Mouse (Mus musculus): ENCODE measurements around the gene Ifitm2.

DNA sequence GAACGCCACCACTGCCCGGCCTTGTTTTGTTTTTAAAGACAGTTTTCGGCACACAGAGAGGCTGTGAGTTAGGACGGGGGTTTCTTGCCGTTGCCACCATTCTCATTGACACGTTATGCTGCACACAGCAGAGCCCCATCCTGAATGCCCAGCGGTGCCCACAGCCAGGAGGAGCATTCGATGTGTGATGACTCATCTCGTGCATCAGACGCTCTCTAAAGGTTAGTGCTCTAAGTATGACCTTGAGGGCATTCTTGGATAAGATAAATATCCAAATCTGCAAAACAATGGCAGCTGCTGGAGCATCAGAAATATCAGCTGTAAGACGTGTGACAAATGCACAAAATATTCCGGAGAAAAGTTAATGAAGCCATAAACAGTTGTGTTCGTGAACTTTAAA is 48.7 kb downstream of the Ifitm2 start:
- TF ChIP-seq CTCF (IDR thresholded peaks at IDR 0.05; ENCODE audit: control insufficient read depth, insufficient read depth, insufficient replicate concordance, low read depth, low read length) (no peak), POLR2A (IDR thresholded peaks at IDR 0.05; ENCODE audit: control insufficient read depth, low read depth, low read length) (no peak)
